Mouse (Mus musculus) embryonic fibroblast, embryonic 13.5 days (primary cell): ENCODE measurements around the gene Zkscan6. TPM values are rescaled to one million over a fixed set of nuclear protein-coding genes. Genes with fewer than 3 reads are reported as not detected.

Experiments
- H3K27ac ChIP-seq: 2 replicates; pipeline ENCODE4 v1.5.1; 2012; ENCODE audit warnings: low read length, control low read depth, inconsistent platforms; ENCODE audit not compliant: insufficient read depth
- H3K4me1 ChIP-seq: 2 replicates; pipeline ENCODE4 v1.6.1; 2011; ENCODE audit warnings: low read length; ENCODE audit not compliant: control insufficient read depth, insufficient read depth
- H3K4me3 ChIP-seq: 2 replicates; pipeline ENCODE4 v1.5.1; 2011; ENCODE audit warnings: mild to moderate bottlenecking, control low read depth, low read length; ENCODE audit not compliant: insufficient read depth
- CTCF ChIP-seq: IDR thresholded peaks from 2 replicates; pipeline ENCODE4 v1.5.1; 2011; ENCODE audit warnings: mild to moderate bottlenecking, control low read depth, low read length, moderate library complexity, borderline replicate concordance; ENCODE audit not compliant: insufficient read depth
- POLR2A ChIP-seq: IDR thresholded peaks from 2 replicates; pipeline ENCODE4 v1.6.1; 2011; ENCODE audit warnings: low read depth, mild to moderate bottlenecking, control low read depth, low read length, moderate library complexity
- polyA plus RNA-seq: library from polyadenylated mRNA; stranded (reverse); fragments of >200 nt; gene quantifications from 2 replicates; pipeline ENCODE4 v1.2.4, GENCODE M21; 2011; ENCODE audit warnings: low read depth; ENCODE audit not compliant: missing spikeins, insufficient read length

Zkscan6 gene
- 8.2 and 9.1 TPM in 2 replicates for polyA plus RNA-seq

DNA sequence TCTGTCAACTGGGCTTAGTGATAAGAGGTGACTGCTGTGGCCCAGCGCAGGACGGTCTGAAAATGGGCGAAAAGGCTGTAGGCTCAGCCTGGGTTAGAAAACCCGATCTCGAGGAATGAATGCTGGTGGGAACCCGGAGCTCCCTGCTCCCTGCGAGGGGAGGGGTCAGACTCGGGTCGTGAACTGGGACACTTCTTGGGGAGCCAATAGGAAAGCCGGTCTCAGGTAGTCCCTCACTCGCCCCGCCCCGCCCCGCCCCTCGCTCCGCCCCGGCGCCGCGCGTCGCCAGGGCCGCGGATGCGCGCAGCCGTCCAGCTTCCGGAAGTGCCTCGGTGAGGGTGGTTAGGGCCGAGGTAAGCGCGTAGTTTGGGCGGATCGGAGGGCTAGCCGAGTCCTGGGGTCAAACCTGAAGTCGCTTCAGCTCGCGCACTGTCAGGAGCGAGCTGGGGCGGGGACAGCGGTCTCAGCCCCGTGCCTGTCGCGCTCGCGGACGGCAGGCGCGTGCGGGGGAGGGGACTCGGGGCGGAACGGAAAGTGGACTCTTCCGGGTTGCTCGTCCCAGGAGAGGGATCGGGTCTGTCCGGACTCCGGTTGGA is at the start of gene Zkscan6:
TSS of gene Zkscan6 (plus strand) at position 267 of the 596 bp plus-strand sequence.
- H3K4me1 ChIP-seq: peaks cover 3% of the 10 kb centered on the region; the same call in 1 of the 2 replicates
- H3K4me3 ChIP-seq: peak within 1 kb of the TSS; percentile 69
- TF ChIP-seq CTCF (no peak), POLR2A (peak; percentile 63)
- H3K27ac ChIP-seq: peak within 1 kb of the TSS; percentile 42; the same call in 1 of the 2 replicates

DNA sequence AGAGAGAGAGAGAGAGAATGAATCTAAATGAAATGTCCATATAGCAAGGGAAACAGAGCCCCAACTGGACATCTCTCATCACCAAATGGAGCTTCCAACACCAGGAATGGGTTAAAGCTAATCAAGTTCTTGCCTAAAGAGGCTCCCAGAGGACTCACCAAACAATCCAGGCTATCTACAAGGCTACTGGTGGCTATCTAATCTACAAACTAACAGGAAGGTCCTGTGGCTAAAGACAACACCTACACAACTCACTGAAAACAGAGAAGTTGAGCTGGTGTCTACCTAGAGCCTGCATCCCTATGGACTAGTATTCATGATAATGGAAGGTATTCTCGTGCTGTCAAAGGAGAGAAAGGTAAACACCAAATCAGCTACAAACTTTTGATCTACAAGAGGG is 47.6 kb upstream of the Zkscan6 start:
- Histone ChIP-seq H3K4me1 (peaks cover 2% of the 10 kb centered on the region; the same call in 1 of the 2 replicates), H3K27ac (no peak overlapping the region), H3K4me3 (no peak overlapping the region)
- no peak for TF ChIP-seq CTCF
- TF ChIP-seq POLR2A: no peak

DNA sequence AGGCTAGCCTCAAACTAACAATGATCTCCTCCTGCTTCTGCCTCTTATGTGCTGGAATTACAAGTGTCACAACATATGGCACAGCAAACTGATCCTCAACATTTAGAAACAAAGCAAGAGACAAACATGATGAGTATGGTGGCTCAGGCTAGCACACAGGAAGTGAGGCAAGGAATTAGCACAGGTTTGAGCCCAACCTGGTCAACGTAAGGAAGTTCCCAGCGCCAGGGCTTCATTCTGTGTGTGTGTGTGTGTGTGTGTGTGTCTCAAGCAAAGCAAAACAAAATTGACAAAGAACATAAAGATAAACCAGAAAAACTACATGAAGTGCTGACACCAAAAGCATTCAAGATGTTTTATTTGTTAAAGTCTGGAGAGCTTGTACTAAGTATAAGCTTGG is 46.1 kb upstream of the Zkscan6 start:
- no peak overlapping the region for H3K27ac ChIP-seq
- no peak for TF ChIP-seq POLR2A
- H3K4me1 ChIP-seq: peaks cover 2% of the 10 kb centered on the region; the same call in 1 of the 2 replicates
- no peak overlapping the region for H3K4me3 ChIP-seq

DNA sequence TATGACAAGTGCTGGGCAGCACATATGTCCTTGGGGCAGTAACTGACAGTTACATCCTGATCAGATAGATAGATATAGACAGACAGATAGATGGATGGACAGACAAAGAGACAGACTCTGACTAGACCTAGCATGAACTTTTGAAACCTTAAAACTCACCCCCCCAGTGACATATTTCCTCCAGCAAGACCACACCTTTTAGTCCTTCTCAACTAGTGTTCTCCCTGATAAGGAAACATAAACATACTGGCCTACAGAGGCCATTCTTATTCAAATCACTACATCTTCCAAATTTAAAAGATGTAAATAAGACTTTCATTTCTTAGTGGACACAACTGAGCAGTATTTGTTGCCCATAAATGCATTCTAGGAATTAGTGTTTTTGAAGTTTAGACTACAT is 38.5 kb upstream of the Zkscan6 start:
- TF ChIP-seq CTCF (no peak), POLR2A (no peak)
- Histone ChIP-seq H3K27ac (no peak overlapping the region), H3K4me1 (no peaks in the 10 kb centered on the region), H3K4me3 (no peak overlapping the region)

DNA sequence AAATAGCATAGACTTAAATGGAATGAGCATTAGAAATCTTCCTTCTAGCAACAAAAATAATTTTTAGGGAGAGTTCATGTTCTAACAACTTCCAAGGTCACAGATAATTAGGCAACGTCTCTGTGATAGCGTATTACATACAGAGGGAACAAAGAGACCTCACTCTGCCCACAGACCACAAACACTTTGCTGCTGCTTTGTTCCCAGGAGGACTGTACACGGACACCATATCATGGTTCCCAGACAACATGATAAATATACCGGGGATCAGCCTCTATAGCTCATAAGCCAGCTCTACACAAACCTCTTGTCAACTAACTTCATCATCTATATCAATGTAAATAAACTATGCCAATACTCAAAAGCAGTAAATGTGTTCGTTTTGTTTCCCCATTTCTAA is 37.0 kb upstream of the Zkscan6 start:
- Histone ChIP-seq H3K27ac (no peak overlapping the region), H3K4me1 (no peaks in the 10 kb centered on the region), H3K4me3 (no peak overlapping the region)
- TF ChIP-seq CTCF (no peak), POLR2A (no peak)

DNA sequence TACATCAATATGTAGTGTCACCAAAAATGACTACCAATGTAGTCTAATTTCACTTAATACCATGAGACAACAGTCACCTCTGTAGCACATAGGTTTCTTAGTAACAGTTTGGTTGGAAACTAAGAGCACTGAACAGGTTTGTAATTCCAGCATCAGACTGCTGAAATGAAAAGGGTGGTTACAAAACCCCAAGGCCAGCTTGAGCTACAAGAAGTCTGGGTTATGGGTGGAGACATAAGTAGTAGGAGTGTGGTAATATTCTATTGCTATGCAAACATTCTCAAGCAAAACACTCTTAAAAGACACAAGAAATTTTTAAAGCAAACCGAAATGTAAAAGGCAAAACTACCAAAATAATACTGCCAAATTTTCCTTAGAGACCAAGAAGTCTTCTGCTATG is 35.4 kb upstream of the Zkscan6 start:
- H3K4me3 ChIP-seq: no peak overlapping the region
- no peaks in the 10 kb centered on the region for H3K4me1 ChIP-seq
- TF ChIP-seq CTCF: no peak
- no peak for TF ChIP-seq POLR2A
- H3K27ac ChIP-seq: no peak overlapping the region

DNA sequence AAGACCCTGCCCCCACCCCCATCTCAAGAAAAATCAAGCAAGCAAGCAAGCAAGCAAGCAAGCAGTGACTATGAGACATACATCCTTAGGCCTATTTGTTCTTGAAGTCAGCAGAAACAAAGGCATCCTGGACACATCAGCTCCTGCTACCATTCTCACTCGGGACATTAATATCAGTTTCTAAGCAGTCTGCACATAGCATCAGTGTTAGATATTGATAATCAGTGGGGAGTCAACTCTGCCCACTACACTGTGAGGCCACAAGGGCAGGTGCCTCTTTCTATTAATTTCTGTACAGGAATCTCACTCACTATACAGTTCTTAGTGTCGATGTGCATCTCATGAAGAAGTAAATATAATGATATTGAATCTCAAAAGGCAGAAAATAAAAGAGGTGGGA is 33.4 kb upstream of the Zkscan6 start:
- no peak overlapping the region for H3K4me3 ChIP-seq
- TF ChIP-seq CTCF (no peak), POLR2A (no peak)
- H3K4me1 ChIP-seq: peaks cover 7% of the 10 kb centered on the region; the same call in 1 of the 2 replicates
- H3K27ac ChIP-seq: no peak overlapping the region

DNA sequence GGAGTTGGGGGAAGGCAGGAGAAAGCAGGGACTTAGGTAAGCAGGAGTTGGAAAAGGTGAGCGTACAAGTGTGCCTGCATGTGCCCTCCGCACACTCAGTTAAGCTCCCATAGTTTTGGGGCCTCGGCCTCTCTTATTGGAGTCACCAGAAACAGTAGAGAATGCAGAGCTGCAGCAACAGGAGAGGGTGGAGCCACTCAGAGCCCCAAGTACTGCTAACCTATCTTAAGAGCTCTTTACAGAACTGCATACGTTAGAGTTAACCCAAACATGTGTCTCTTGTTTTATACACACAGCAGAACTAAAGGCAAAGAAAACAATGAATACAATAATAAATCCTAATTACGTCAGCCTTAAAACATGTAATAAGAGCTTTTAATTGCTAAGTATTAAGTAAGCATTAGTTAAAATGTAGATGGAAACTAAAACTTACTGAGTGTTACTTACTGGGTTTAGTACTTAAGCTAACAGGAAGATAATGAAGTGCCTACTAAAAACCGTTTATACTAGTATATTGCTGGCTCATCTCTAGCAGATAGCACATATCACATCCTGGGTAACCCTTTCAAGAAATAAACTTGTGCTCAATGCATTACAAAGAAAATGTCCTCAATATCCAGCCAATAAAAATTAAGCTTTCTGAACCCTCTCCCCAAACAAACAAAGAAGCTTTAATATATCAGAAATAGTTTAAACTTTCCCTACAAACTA is 32.9 kb upstream of the Zkscan6 start:
- Histone ChIP-seq H3K27ac (no peak overlapping the region), H3K4me3 (no peak overlapping the region), H3K4me1 (peaks cover 11% of the 10 kb centered on the region)
- TF ChIP-seq CTCF (no peak), POLR2A (no peak)

DNA sequence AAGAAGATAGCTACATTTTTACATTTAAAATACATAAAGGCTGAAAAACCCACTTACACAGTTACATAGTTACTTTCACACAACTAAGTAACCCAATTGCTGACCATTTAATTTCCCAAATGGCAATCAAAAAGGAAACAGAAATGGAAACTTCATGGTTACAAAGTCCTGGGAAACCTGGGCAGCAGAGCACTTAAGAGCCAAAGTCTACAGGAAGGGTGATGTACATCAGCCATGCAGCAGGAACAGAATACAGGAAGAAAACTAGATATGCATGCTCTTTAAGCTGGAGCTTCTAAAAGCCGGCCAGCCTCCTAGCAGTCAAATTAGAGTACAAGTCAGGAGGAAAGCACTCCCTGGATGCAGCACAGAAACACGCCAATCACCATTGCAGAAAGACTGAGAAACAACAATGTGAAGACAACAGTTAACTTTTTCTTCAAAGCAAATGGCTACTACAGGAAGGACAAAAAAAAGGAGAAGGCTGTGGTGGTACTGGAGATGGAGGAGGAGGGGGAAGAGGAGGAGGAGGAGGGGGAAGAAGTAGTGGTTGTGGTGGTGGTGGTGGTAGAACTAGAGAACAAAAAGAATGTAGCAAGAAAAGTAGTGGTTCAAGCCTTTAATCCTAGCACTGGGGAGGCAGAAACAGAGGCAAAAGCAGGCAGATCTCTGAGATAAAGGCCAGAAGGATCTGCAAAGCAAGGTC is 29.9 kb upstream of the Zkscan6 start:
- no peak for TF ChIP-seq CTCF
- no peak for TF ChIP-seq POLR2A
- H3K4me1 ChIP-seq: peaks cover 18% of the 10 kb centered on the region
- no peak overlapping the region for H3K27ac ChIP-seq
- no peak overlapping the region for H3K4me3 ChIP-seq

DNA sequence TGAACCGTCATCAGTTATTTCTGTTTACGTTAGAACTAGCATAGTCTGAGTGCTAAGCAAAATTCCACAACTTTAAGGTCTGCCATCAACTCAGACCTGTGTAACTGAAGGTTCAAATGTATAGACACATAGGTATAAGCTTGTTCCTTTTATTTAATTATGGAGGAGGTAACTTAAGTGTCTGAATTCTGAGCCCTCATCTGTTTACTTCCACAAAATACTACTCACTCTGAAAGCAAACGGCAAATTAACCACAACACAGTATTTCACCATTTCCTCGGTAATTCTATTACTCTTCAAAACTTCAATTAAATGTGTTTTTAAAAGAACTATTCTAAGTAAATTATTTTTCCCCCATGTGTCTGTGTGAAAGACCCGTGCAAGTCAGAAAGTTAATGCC is 29.2 kb upstream of the Zkscan6 start:
- H3K4me3 ChIP-seq: no peak overlapping the region
- H3K4me1 ChIP-seq: peaks cover 18% of the 10 kb centered on the region
- TF ChIP-seq CTCF: no peak
- no peak for TF ChIP-seq POLR2A
- no peak overlapping the region for H3K27ac ChIP-seq
